Mouse (Mus musculus) embryonic fibroblast, embryonic 13.5 days (primary cell): ENCODE data around the gene Acot13.

Experiments used
- CTCF ChIP-seq: IDR thresholded peaks from 2 replicates; pipeline ENCODE4 v1.5.1; 2011; ENCODE audit warnings: mild to moderate bottlenecking, control low read depth, low read length, moderate library complexity, borderline replicate concordance; ENCODE audit not compliant: insufficient read depth
- POLR2A ChIP-seq: IDR thresholded peaks from 2 replicates; pipeline ENCODE4 v1.6.1; 2011; ENCODE audit warnings: low read depth, mild to moderate bottlenecking, control low read depth, low read length, moderate library complexity

DNA sequence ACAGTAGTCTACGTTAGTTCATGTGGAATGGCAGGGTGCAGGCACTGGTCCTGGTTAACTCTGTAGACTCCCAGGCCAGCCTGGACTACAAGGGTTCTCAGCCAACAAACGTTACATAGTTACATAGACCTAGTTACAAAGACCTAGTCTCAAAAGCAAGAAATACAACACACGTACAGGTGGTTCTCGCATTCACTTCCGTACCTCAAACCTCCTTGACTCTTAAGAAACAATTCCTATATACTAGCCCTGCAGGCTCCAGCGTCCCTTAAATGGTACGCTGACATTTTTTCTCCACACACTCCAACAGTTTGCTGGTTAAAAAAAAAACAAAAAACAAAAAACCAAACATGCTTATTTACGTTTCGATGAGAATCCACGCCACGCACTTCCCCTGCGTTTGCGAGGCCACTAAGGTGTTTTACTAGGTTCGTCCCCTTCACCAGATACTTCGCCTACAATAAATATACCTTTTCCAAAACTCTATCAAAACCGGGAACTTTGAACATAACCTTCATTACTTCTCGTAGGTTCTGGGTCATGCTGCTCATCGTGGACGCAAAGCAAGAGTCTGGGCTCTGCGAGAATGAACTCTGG, 486 bp downstream of the Acot13 start:
- TF ChIP-seq POLR2A (no peak), CTCF (no peak)
